Mouse (Mus musculus): ENCODE results near the gene Actg1.

DNA sequence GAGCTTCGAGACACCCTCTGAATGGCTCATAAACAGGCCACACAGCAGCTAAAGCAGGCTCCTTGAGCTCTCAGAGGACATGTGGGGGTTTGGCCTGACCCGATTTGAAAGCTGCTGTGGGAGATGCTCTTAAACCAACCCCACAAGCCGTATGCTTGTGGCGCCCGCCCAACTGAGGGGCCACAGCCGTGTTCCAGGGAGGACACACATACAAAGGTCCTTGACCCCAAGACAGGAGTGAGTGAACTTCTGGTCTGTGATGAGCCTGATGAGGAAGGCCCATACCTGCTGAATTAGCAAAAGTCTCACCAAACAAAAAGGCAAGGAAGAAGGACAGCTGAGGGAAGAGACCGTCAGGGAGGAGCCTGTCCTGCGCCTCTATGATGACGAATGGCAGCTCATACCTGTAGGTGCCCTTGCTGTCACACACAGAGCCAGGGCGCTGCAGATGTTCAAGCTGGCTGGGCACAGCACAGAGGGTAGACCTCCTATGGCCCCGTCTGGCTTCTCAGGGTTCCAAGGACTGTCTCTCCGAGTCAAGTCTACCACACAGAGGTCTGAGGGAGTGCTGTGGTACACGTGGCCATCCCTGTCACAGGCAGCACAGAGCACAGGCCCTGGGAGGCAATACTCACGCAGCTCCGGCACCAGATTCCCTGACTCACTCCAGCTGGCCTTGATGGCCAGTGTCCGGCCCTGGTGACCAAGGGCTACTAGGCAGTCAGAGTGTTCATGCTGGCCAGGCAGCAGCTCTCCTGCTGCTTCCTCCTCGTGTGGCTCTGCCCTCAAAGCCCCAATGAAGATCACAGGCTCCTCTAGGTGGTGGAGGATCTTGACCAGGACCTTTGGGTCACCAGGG lies 28.2 kb upstream of the Actg1 start:
- TF ChIP-seq CTCF (IDR thresholded peaks at IDR 0.05; ENCODE audit: low read depth) (no peak), EP300 (IDR thresholded peaks at IDR 0.05; ENCODE audit: low read depth) (no peak)
